Mouse (Mus musculus): ENCODE measurements around the gene Hmgcll1.

GRCm38 (mm10) chr9:76124249-76124648 is 109.6 kb downstream of the Hmgcll1 start:
- TF ChIP-seq CTCF (IDR thresholded peaks at IDR 0.05; ENCODE audit: borderline replicate concordance, extremely low read depth, insufficient read depth, insufficient read length), result no peak
- TF ChIP-seq POLR2A (IDR thresholded peaks at IDR 0.05; ENCODE audit: borderline replicate concordance, extremely low read depth, insufficient read depth, insufficient read length, poor library complexity, severe bottlenecking), result no peak

Data from brain, embryonic 14.5 days (tissue).